8 mouse cellular contexts compared by ENCODE assay signal in genomic region chr19:45031780-45032179, GRCm38 (mm10). TPM values are rescaled to one million over a fixed set of nuclear protein-coding genes. Genes with fewer than 3 reads are reported as not detected.
DNase-seq lines count a peak whose midpoint lies in the region; ATAC-seq lines count a peak whose summit lies in the region.

No protein-coding gene starts in this region.

- no peaks in the 10 kb centered on the region for H3K27me3 ChIP-seq in embryonic facial prominence, embryonic 14.5 days (replicated peaks; ENCODE audit: control insufficient read depth, insufficient read depth, low read length)
- peaks cover 11% of the 10 kb centered on the region for H3K27me3 ChIP-seq in heart, embryonic 15.5 days
- H3K27me3 ChIP-seq in kidney, embryonic 16.5 days (ENCODE audit: insufficient read depth, low read length), result no peaks in the 10 kb centered on the region

- no peak overlapping the region for H3K4me3 ChIP-seq in embryonic facial prominence, embryonic 14.5 days (ENCODE audit: low read depth, low read length)
- no peak overlapping the region for H3K4me3 ChIP-seq in heart, embryonic 15.5 days
- H3K4me3 ChIP-seq in kidney, embryonic 16.5 days (ENCODE audit: low read length), result no peak overlapping the region

- peaks cover 21% of the 10 kb centered on the region for H3K36me3 ChIP-seq in embryonic facial prominence, embryonic 14.5 days (ENCODE audit: control insufficient read depth, insufficient read depth, low read length)
- H3K36me3 ChIP-seq in heart, embryonic 15.5 days, result peaks cover 16% of the 10 kb centered on the region
- peaks cover 20% of the 10 kb centered on the region for H3K36me3 ChIP-seq in kidney, embryonic 16.5 days (ENCODE audit: insufficient read depth, low read length)

- ATAC-seq in embryonic facial prominence, embryonic 14.5 days (ENCODE audit: low read depth), result peak; percentile 58
- peak; percentile 35; the same call in 1 of the 2 replicates for ATAC-seq in heart, embryonic 15.5 days (replicated peaks; ENCODE audit: insufficient number of reproducible peaks, insufficient read depth, low FRiP score, low read depth)
- ATAC-seq in kidney, embryonic 16.5 days (ENCODE audit: low FRiP score, low TSS enrichment), result peak; percentile 43; the same call in 1 of the 2 replicates

- peak; percentile 70 for DNase-seq in ES-CJ7 (ENCODE audit: low read depth, low spot score)
- DNase-seq in adrenal gland, postnatal 25 days, result peak; percentile 76
- peak; percentile 89 for DNase-seq in embryonic facial prominence, embryonic 14.5 days (ENCODE audit: low spot score)
- peak; percentile 79 to 81 for DNase-seq in lung, adult 18-20 months
- peak; percentile 75 for DNase-seq in ovary, postnatal 14 days (ENCODE audit: low spot score)
- DNase-seq in urinary bladder, postnatal 4 days (ENCODE audit: low spot score in 2 of 2), result peak; percentile 72 to 83

- 10% methylated on average over 4 of the region's 4 CpGs for WGBS in embryonic facial prominence, embryonic 14.5 days
- 15% methylated on average over 4 of the region's 4 CpGs for WGBS in heart, embryonic 15.5 days
- 20% methylated on average over 4 of the region's 4 CpGs for WGBS in kidney, embryonic 16.5 days

- H3K27ac ChIP-seq in embryonic facial prominence, embryonic 14.5 days (replicated peaks; ENCODE audit: low read depth, low read length), result no peak overlapping the region
- H3K27ac ChIP-seq in heart, embryonic 15.5 days, result no peak overlapping the region
- H3K27ac ChIP-seq in kidney, embryonic 16.5 days (ENCODE audit: low read length), result no peak overlapping the region

- H3K9me3 ChIP-seq in embryonic facial prominence, embryonic 14.5 days (ENCODE audit: control insufficient read depth, low read length), result no peaks in the 10 kb centered on the region
- no peaks in the 10 kb centered on the region for H3K9me3 ChIP-seq in heart, embryonic 15.5 days (replicated peaks)
- H3K9me3 ChIP-seq in kidney, embryonic 16.5 days (ENCODE audit: low read length), result no peaks in the 10 kb centered on the region

- no peak overlapping the region for H3K9ac ChIP-seq in embryonic facial prominence, embryonic 14.5 days (ENCODE audit: low read depth, low read length)
- no peak overlapping the region for H3K9ac ChIP-seq in heart, embryonic 15.5 days
- H3K9ac ChIP-seq in kidney, embryonic 16.5 days (replicated peaks; ENCODE audit: low read length), result no peak overlapping the region

- H3K4me2 ChIP-seq in embryonic facial prominence, embryonic 14.5 days (ENCODE audit: low read depth, low read length), result no peak overlapping the region
- no peak overlapping the region for H3K4me2 ChIP-seq in heart, embryonic 15.5 days
- H3K4me2 ChIP-seq in kidney, embryonic 16.5 days (replicated peaks; ENCODE audit: low read depth, low read length), result no peak overlapping the region

- H3K4me1 ChIP-seq in embryonic facial prominence, embryonic 14.5 days (ENCODE audit: control insufficient read depth, insufficient read depth, low read length), result 0 out of 2 replicates have a peak, but pooled peaks cover 2% of the 10 kb centered on the region
- H3K4me1 ChIP-seq in heart, embryonic 15.5 days (replicated peaks), result peaks cover 37% of the 10 kb centered on the region
- peaks cover 26% of the 10 kb centered on the region for H3K4me1 ChIP-seq in kidney, embryonic 16.5 days (ENCODE audit: insufficient read depth, low read length)

RNA-seq across cellular contexts. Expression of gene Pdzd7, which starts 13.7 kb away (rescaled TPM):
- total RNA-seq in adrenal gland, postnatal 25 days (2021), result 0.52 TPM in 1 of 2 replicates, not detected in the other
- polyA plus RNA-seq in embryonic facial prominence, embryonic 14.5 days (2014; fragmentation: Nextera tagmentation; extraction: Ambion mirVana), result 0.32 and 0.67 TPM in 2 replicates
- 0.11 and 0.16 TPM in 2 replicates for polyA plus RNA-seq in heart, embryonic 15.5 days (2015; fragmentation: Nextera tagmentation; extraction: Ambion mirVana)
- 0.82 and 0.89 TPM in 2 replicates for polyA plus RNA-seq in kidney, embryonic 16.5 days (2015; fragmentation: Nextera tagmentation; extraction: Ambion mirVana)

RNA-seq across cellular contexts. Expression of gene Sfxn3, which starts 15.5 kb away (rescaled TPM):
- total RNA-seq in adrenal gland, postnatal 25 days (2021), result 49.3 and 65.0 TPM in 2 replicates
- polyA plus RNA-seq in embryonic facial prominence, embryonic 14.5 days (2014; fragmentation: Nextera tagmentation; extraction: Ambion mirVana), result 28.1 and 31.1 TPM in 2 replicates
- 16.1 and 22.1 TPM in 2 replicates for polyA plus RNA-seq in heart, embryonic 15.5 days (2015; fragmentation: Nextera tagmentation; extraction: Ambion mirVana)
- 25.6 and 27.4 TPM in 2 replicates for polyA plus RNA-seq in kidney, embryonic 16.5 days (2015; fragmentation: Nextera tagmentation; extraction: Ambion mirVana)

RNA-seq across cellular contexts. Expression of gene Lzts2, which starts 17.6 kb away (rescaled TPM):
- total RNA-seq in adrenal gland, postnatal 25 days (2021), result 83.2 and 101 TPM in 2 replicates
- 51.2 and 56.1 TPM in 2 replicates for polyA plus RNA-seq in embryonic facial prominence, embryonic 14.5 days (2014; fragmentation: Nextera tagmentation; extraction: Ambion mirVana)
- polyA plus RNA-seq in heart, embryonic 15.5 days (2015; fragmentation: Nextera tagmentation; extraction: Ambion mirVana), result 44.5 and 56.9 TPM in 2 replicates
- 57.5 and 59.2 TPM in 2 replicates for polyA plus RNA-seq in kidney, embryonic 16.5 days (2015; fragmentation: Nextera tagmentation; extraction: Ambion mirVana)

RNA-seq across cellular contexts. Expression of gene Mrpl43, which starts 25.5 kb away (rescaled TPM):
- 47.9 and 53.7 TPM in 2 replicates for total RNA-seq in adrenal gland, postnatal 25 days (2021)
- 47.4 and 49.2 TPM in 2 replicates for polyA plus RNA-seq in embryonic facial prominence, embryonic 14.5 days (2014; fragmentation: Nextera tagmentation; extraction: Ambion mirVana)
- 60.2 and 60.7 TPM in 2 replicates for polyA plus RNA-seq in heart, embryonic 15.5 days (2015; fragmentation: Nextera tagmentation; extraction: Ambion mirVana)
- polyA plus RNA-seq in kidney, embryonic 16.5 days (2015; fragmentation: Nextera tagmentation; extraction: Ambion mirVana), result 69.5 and 72.8 TPM in 2 replicates

RNA-seq across cellular contexts. Expression of gene Twnk, which starts 26.3 kb away (rescaled TPM):
- total RNA-seq in adrenal gland, postnatal 25 days (2021), result 36.7 and 39.3 TPM in 2 replicates
- 10.5 and 11.2 TPM in 2 replicates for polyA plus RNA-seq in embryonic facial prominence, embryonic 14.5 days (2014; fragmentation: Nextera tagmentation; extraction: Ambion mirVana)
- polyA plus RNA-seq in heart, embryonic 15.5 days (2015; fragmentation: Nextera tagmentation; extraction: Ambion mirVana), result 19.4 TPM in 2 replicates
- 28.4 and 31.5 TPM in 2 replicates for polyA plus RNA-seq in kidney, embryonic 16.5 days (2015; fragmentation: Nextera tagmentation; extraction: Ambion mirVana)
